Mouse (Mus musculus) adrenal gland, adult (tissue): ENCODE results near the gene Trpv5.

ENCODE experiments used
- DNase-seq, 2 experiments: peaks; one replicate each; pipeline ENCODE4 v3.0.0; 2022 to 2023; ENCODE audit warnings: low spot score in 1 of 2; ENCODE audit not compliant: inconsistent age in 2 of 2

Trpv5 gene

DNA sequence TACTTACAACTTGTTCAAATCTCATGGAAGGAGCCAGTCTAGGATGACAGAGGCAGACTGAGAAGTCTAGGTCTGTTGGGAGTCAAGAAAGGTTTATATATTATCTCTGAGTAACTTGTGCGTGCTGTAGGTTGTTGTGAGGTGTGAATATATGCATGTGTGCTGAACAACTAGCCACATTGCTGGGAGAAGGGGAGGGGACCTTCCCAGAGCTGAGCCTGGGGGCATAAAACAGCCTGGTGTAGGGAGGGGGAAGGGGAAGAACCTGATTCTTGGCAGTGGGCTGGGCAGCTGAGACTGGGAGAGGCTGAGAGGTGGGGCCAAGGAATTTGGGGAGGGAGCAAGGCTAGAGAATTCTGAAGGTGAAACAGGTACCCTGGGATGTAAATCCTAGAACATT lies at the start of gene Trpv5:
TSS of gene Trpv5 (minus strand) at position 101 of the 400 bp plus-strand sequence.
- no peak for DNase-seq

DNA sequence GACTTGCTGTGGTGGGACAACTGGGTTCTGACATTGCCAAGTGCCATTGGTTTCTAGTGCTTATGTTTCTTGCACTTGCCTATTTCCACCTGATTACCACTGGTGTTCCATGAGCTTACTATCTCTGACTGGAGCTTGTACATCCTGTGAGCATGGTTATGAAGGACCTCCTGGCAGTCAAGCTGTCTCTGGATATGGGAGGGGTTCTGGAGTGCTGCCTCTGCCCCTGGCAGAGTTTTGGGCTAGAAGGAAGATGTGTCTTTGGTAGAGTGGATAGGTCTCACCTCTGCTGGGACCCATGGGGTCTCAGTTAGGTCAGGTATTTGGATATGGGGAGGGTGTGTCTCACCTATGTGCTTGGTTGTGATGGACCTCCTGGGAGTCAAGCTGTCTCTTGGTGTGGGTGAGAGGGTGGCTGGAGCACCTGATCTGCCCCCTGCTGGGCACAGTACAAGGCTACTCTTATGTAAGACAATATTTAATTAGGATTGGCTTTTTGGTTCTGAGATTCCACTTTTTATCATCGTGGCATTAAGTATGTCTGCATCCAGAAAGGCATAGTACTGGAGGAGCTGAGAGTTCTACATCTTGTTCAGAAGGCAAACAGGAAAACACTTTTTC lies 47.5 kb upstream of the Trpv5 start:
- no peak for DNase-seq

GRCm38 (mm10) chr6:41721430-41721829 lies 40.9 kb upstream of the Trpv5 start:
- no peak for DNase-seq

DNA sequence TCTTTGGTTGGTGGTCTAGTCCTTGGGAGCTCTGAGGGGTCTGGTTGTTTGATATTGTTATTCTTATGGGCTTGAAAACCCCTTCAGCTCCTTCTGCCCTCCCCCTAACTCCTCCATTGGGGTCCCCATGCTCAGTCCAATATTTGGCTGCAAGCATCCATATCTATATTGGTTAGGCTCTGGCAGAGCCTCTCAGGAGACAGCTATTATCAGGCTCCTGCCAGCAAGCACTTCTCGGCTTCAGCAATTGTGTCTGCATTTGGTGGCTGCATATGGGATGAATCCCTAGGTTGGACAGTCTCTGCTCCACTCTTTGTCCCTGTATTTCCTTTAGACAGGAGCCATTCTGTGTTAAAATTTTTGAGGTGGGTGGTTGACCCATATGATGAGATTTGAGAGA lies 29.7 kb upstream of the Trpv5 start:
- DNase-seq, result no peak

DNA sequence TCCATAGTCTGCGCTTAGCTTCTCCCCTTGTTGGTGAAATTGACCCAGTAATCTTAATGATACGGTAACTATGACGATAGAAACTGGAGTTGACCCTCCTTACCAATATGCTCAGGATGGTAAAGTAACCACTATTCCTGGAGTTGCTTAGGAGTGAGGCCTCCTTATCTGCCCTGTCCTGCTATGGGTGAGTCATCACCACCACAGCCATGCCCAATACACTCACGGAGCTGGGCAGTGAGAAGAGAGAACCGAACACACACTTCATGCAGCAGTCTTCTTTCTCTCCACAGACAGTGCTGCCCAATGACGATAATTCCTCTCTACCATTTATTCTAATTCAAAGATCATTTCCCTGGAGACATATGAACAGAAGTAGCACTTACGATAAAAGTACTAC lies 25.7 kb upstream of the Trpv5 start:
- DNase-seq, result no peak

DNA sequence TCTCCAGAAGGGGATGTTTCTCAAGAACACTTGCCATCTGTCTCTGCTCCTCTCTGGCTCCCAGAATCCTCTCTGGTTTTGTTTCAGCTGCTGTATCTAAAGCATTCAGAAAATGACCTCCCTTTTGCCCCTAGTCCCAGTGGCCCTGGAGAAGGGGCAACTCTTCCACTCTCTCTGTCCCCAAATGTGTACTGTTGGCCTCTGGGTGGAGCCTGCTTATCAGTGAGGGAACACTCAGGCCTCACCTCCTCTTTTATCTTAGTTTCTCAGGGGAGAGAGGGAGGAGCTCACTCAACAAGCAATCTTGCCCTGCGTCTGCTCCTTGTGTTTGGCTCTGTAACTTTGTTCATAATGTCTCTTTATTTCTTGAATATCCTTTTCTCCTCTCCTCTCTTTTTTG lies 23.6 kb upstream of the Trpv5 start, which contains the start of gene Kel:
TSS of gene Kel (minus strand) at position 217 of the 400 bp plus-strand sequence.
- DNase-seq, result no peak

DNA sequence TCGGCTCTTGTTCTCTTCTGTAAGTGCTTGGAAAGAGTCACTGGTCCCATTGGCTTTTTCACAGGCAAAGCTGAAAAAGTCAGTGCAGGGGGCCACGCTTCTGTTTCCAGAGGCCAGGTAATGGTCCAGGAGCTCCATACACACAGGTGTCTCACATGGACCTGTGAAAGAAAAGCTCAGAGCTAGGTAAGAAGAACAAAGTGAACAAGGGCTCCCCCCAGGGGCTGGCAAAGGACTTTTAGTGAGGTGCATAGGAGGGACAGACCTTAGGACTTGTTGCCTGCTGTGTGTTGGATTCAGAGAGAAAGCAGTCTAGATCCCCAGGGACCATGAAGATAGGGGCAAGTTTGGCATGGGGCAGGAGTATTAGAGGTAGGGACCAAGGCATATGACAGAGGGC lies 22.4 kb upstream of the Trpv5 start:
- DNase-seq, result no peak

GRCm38 (mm10) chr6:41701245-41701644 lies 20.7 kb upstream of the Trpv5 start:
- DNase-seq, result no peak

GRCm38 (mm10) chr6:41694407-41694806 lies 13.8 kb upstream of the Trpv5 start:
- DNase-seq, result no peak

DNA sequence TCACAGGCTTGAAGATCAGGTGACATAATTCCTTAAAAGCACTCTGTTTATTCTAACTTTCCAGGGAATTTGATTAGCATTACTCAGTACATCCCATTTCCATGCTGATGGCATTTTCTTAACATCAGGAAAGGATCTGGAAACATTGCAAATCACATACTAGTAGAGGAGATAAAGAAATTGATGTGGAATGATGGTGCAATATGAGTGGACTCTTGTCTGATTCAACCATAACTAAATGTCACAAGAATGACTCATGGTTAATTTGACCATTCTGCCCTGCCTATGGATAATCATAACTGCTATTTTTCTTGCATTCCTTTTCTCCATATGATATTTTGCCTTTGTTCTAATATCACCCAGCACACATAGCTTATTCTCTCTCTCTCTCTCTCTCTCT lies 11.6 kb upstream of the Trpv5 start:
- no peak for DNase-seq

GRCm38 (mm10) chr6:41685596-41685995 lies 5.0 kb upstream of the Trpv5 start:
- no peak for DNase-seq

DNA sequence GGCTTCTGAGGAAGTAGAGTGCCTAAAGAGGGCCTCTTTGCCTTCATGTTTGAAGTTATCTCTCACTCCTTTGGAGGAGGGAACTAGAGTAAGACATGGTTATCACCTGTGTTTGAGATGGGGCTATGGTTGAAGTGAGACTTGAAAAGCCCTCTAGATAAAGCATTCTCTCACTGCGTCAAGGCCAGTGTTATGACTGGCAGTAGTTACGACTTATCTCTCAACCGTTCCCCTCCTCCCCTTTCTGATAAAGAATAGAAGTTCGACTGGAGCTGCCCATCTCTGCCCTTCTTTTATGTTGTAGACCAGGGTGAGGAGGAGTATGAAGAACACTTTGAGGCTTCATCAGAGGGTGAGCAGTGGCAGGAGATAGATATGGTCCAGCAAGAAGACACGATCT lies 4.3 kb upstream of the Trpv5 start:
- no peak for DNase-seq

DNA sequence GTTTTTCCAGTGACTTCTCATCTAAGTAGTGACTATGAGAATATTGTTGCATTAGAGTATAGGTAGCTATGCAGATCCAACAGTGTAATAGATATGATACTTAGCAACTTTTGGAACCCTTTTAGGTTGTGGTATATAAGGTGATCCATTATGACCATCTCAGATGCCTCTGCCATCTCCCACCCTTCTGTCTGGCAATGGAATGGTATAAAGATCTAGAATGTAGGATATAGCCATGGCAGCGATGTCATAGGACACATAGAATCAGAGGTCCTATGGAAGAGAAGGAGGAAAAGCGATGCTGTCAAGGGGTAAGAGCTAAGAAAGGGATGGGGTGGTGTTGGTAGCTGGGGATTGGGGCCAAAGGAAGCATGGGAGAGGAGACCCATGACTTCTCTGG lies 3.6 kb upstream of the Trpv5 start, which contains the start of gene Llcfc1:
TSS of gene Llcfc1 (plus strand) at position 301 of the 400 bp plus-strand sequence.
- DNase-seq, result no peak

- no peak for DNase-seq
Measured at GRCm38 (mm10) chr6:41681656-41682055, 1.1 kb upstream of the Trpv5 start.

DNA sequence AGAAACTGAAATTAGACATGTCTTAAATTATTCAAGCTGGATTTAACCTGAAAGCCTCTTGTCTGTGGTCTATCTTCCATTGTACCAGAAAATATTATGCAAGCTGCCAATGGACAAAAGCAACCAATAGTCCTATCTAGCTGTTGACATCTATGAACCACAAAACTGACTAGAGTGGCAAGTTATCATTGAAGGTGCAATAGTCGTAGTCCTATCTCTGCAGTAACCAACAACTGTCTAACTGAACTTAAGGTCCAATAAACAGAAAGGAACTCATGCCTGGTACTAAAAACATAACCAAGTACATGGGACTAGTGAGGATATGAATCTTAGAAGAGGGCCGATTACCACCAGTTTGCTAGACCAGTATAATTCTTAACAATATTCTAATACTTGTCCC lies 4.0 kb downstream of the Trpv5 start:
- no peak for DNase-seq

DNA sequence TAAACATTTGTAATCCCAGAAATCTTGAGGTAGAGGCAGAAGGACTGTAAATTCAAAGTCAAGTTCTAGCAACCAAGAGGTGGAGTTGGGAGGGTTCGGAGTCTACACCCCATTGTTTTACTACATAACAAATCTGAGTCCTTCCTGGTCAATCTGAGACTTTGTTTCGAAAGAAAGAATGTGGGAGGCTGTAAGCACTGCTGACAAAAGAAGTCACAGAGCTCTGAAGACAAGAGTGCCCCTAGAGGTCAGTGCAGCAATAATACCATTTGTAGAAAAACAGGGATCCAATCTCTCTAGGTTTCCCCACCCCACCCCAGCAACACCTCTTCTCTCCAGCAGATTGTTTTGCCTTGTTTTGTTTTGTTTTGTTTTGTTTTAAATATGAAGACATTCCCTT lies 18.2 kb downstream of the Trpv5 start:
- DNase-seq, result peak in 1 of 2 experiments; percentile 44

DNA sequence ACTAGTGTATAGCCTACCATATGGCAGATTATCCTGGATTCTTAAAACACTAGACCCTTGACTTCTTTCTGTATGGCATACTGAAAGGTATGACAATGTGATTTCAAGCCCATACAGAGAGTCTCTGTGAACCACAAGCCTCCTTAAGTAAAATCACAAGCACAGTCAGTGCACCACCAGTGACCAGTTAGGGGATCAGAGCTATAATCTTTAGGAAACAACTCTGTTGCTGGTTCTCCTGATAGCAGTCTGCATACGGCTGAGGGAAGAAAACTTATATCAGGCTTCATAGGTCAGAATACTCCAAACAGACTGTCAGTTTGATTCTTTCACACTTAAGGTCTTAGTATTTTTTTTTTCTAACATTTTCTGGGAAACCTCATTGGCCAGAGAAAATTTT lies 22.1 kb downstream of the Trpv5 start:
- DNase-seq, result no peak

DNA sequence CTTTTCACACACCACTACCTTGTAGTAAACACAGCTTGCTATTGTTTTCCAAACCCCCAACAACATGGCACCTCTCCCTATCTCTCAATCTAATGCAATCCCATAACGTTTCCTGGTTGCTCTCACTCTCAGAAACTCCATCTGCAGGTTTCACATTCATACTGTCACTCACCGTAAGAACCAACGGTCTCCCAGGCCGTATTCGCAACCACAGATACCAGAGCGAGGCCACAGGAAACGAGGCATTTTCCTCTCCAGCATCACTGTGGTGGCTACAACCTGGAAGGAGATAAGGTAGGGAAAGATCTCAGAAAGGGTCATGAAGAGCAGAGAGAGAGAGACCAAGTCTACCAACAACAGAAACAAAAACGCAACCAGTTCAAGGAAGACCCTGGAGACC lies 25.9 kb downstream of the Trpv5 start:
- DNase-seq, result no peak

GRCm38 (mm10) chr6:41653173-41653572 lies 27.4 kb downstream of the Trpv5 start:
- no peak for DNase-seq

- DNase-seq, result no peak
Measured at GRCm38 (mm10) chr6:41646672-41647071, 33.9 kb downstream of the Trpv5 start.

GRCm38 (mm10) chr6:41646220-41646619 lies 34.3 kb downstream of the Trpv5 start:
- no peak for DNase-seq

- no peak for DNase-seq
Measured at GRCm38 (mm10) chr6:41643227-41643626, 37.3 kb downstream of the Trpv5 start.

DNA sequence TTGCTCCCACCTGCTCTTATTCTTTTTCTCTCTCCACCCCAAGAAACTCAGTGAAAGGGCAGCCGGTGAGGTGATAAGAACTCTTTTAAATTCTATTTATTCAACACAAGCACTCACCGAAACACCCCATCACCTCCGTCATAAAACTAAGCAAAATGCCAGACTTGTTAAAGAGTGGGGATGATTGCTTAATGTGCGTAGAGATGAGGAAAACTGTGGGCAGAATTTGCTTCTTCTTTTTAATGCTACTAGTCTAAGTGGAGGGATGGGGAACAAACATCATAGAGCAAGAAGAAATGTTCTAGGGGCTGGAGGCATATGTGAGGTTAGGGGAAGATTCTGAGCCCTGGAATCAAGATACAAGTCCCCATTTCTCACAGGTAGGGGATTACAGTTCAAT lies 37.8 kb downstream of the Trpv5 start:
- DNase-seq, result no peak
